Mouse (Mus musculus): ENCODE results near the gene Pphln1. TPM values are rescaled to one million over a fixed set of nuclear protein-coding genes. Genes with fewer than 3 reads are reported as not detected.
A peak's percentile ranks its signal among the peaks of the same experiment; 100 is the strongest.

Gene Pphln1
- polyA plus RNA-seq, 1 experiment from 2014 or later = 22.3 TPM

GRCm38 (mm10) chr15:93448862-93449261, 50.7 kb downstream of the Pphln1 start:
- no peaks in the 10 kb centered on the region; the same call in 1 of the 2 replicates for H3K4me1 ChIP-seq (ENCODE audit: insufficient read depth, low read depth, low read length)
- TF ChIP-seq EP300 (IDR thresholded peaks at IDR 0.05) = no peak
- no peak for TF ChIP-seq CTCF (IDR thresholded peaks at IDR 0.05)
- peak; percentile 78 for ATAC-seq
- H3K27ac ChIP-seq (ENCODE audit: low read length) = no peak overlapping the region
- no peaks in the 10 kb centered on the region for H3K27me3 ChIP-seq (replicated peaks; ENCODE audit: insufficient read depth, low read length)
- no peak overlapping the region for H3K9ac ChIP-seq (replicated peaks; ENCODE audit: low read depth)
- H3K4me2 ChIP-seq (replicated peaks; ENCODE audit: low read depth, low read length) = no peak overlapping the region
- no peaks in the 10 kb centered on the region for H3K9me3 ChIP-seq (ENCODE audit: low read length)
- no peaks in the 10 kb centered on the region for H3K36me3 ChIP-seq (ENCODE audit: insufficient read depth, low read length)
- DNase-seq (ENCODE audit: low spot score) = peak; percentile 29
- no peak overlapping the region for H3K4me3 ChIP-seq (ENCODE audit: low read depth, low read length)
- 59% methylated on average over 3 of the region's 3 CpGs for WGBS

- TF ChIP-seq EP300 (IDR thresholded peaks at IDR 0.05) = no peak
- TF ChIP-seq CTCF (IDR thresholded peaks at IDR 0.05) = no peak
- Histone ChIP-seq H3K4me3 (ENCODE audit: low read depth, low read length) (no peak overlapping the region), H3K9me3 (ENCODE audit: low read length) (no peaks in the 10 kb centered on the region), H3K4me1 (ENCODE audit: insufficient read depth, low read depth, low read length) (no peaks in the 10 kb centered on the region; the same call in 1 of the 2 replicates), H3K36me3 (ENCODE audit: insufficient read depth, low read length) (no peaks in the 10 kb centered on the region), H3K9ac (replicated peaks; ENCODE audit: low read depth) (no peak overlapping the region), H3K27ac (ENCODE audit: low read length) (no peak overlapping the region), H3K4me2 (replicated peaks; ENCODE audit: low read depth, low read length) (no peak overlapping the region), H3K27me3 (replicated peaks; ENCODE audit: insufficient read depth, low read length) (no peaks in the 10 kb centered on the region)
- WGBS = 71% methylated on average over 1 of the region's 1 CpGs
- ATAC-seq (no peak), DNase-seq (ENCODE audit: low spot score) (no peak)
Observed at GRCm38 (mm10) chr15:93453296-93453695, 55.1 kb downstream of the Pphln1 start.

- Histone ChIP-seq H3K9ac (replicated peaks; ENCODE audit: low read depth) (no peak overlapping the region; the same call in 1 of the 2 replicates), H3K36me3 (ENCODE audit: insufficient read depth, low read length) (no peaks in the 10 kb centered on the region; the same call in 1 of the 2 replicates), H3K27me3 (replicated peaks; ENCODE audit: insufficient read depth, low read length) (no peaks in the 10 kb centered on the region), H3K9me3 (ENCODE audit: low read length) (no peaks in the 10 kb centered on the region), H3K4me3 (ENCODE audit: low read depth, low read length) (no peak overlapping the region), H3K4me2 (replicated peaks; ENCODE audit: low read depth, low read length) (no peak overlapping the region), H3K27ac (ENCODE audit: low read length) (no peak overlapping the region), H3K4me1 (ENCODE audit: insufficient read depth, low read depth, low read length) (no peaks in the 10 kb centered on the region)
- TF ChIP-seq EP300 (IDR thresholded peaks at IDR 0.05) = no peak
- TF ChIP-seq CTCF (IDR thresholded peaks at IDR 0.05) = peak; percentile 64
- ATAC-seq = no peak
- DNase-seq (ENCODE audit: low spot score) = no peak
Observed at GRCm38 (mm10) chr15:93456005-93456404, 57.9 kb downstream of the Pphln1 start.

- WGBS = 83% methylated on average over 5 of the region's 5 CpGs
- Histone ChIP-seq H3K4me3 (ENCODE audit: low read depth, low read length) (no peak overlapping the region), H3K4me1 (ENCODE audit: insufficient read depth, low read depth, low read length) (no peaks in the 10 kb centered on the region)
Observed at GRCm38 (mm10) chr15:93459422-93459821, 61.3 kb downstream of the Pphln1 start.

GRCm38 (mm10) chr15:93461066-93461465, 62.9 kb downstream of the Pphln1 start:
- Histone ChIP-seq H3K9ac (replicated peaks; ENCODE audit: low read depth) (no peak overlapping the region), H3K27me3 (replicated peaks; ENCODE audit: insufficient read depth, low read length) (no peaks in the 10 kb centered on the region), H3K27ac (ENCODE audit: low read length) (no peak overlapping the region), H3K4me3 (ENCODE audit: low read depth, low read length) (no peak overlapping the region), H3K36me3 (ENCODE audit: insufficient read depth, low read length) (no peaks in the 10 kb centered on the region; the same call in none of the 2 replicates), H3K4me2 (replicated peaks; ENCODE audit: low read depth, low read length) (no peak overlapping the region), H3K4me1 (ENCODE audit: insufficient read depth, low read depth, low read length) (no peaks in the 10 kb centered on the region), H3K9me3 (ENCODE audit: low read length) (no peaks in the 10 kb centered on the region)
- TF ChIP-seq CTCF (IDR thresholded peaks at IDR 0.05) = no peak
- TF ChIP-seq EP300 (IDR thresholded peaks at IDR 0.05) = no peak
- 97% methylated on average over 23 of the region's 23 CpGs for WGBS
- ATAC-seq (no peak), DNase-seq (ENCODE audit: low spot score) (no peak)

More at GRCm38 (mm10) chr15:93459422-93459821, 61.3 kb downstream of the Pphln1 start:
- ATAC-seq (no peak), DNase-seq (ENCODE audit: low spot score) (no peak)
- H3K27me3 ChIP-seq (replicated peaks; ENCODE audit: insufficient read depth, low read length) = no peaks in the 10 kb centered on the region
- H3K4me2 ChIP-seq (replicated peaks; ENCODE audit: low read depth, low read length) = no peak overlapping the region
- no peak overlapping the region for H3K9ac ChIP-seq (replicated peaks; ENCODE audit: low read depth)
- no peak overlapping the region for H3K27ac ChIP-seq (ENCODE audit: low read length)
- H3K9me3 ChIP-seq (ENCODE audit: low read length) = no peaks in the 10 kb centered on the region
- H3K36me3 ChIP-seq (ENCODE audit: insufficient read depth, low read length) = no peaks in the 10 kb centered on the region; the same call in 1 of the 2 replicates
- no peak for TF ChIP-seq CTCF (IDR thresholded peaks at IDR 0.05)
- TF ChIP-seq EP300 (IDR thresholded peaks at IDR 0.05) = no peak

GRCm38 (mm10) chr15:93471651-93472050, 73.5 kb downstream of the Pphln1 start:
- Histone ChIP-seq H3K4me3 (ENCODE audit: low read depth, low read length) (no peak overlapping the region), H3K4me1 (ENCODE audit: insufficient read depth, low read depth, low read length) (no peaks in the 10 kb centered on the region), H3K4me2 (replicated peaks; ENCODE audit: low read depth, low read length) (no peak overlapping the region), H3K27ac (ENCODE audit: low read length) (no peak overlapping the region), H3K9ac (replicated peaks; ENCODE audit: low read depth) (no peak overlapping the region), H3K36me3 (ENCODE audit: insufficient read depth, low read length) (no peaks in the 10 kb centered on the region), H3K27me3 (replicated peaks; ENCODE audit: insufficient read depth, low read length) (no peaks in the 10 kb centered on the region), H3K9me3 (ENCODE audit: low read length) (no peaks in the 10 kb centered on the region)
- TF ChIP-seq EP300 (IDR thresholded peaks at IDR 0.05) (no peak), CTCF (IDR thresholded peaks at IDR 0.05) (no peak)
- ATAC-seq (no peak), DNase-seq (ENCODE audit: low spot score) (no peak)
- WGBS = 85% methylated on average over 12 of the region's 12 CpGs

GRCm38 (mm10) chr15:93472089-93472488, 73.9 kb downstream of the Pphln1 start:
- Histone ChIP-seq H3K9ac (replicated peaks; ENCODE audit: low read depth) (no peak overlapping the region), H3K4me2 (replicated peaks; ENCODE audit: low read depth, low read length) (no peak overlapping the region), H3K9me3 (ENCODE audit: low read length) (no peaks in the 10 kb centered on the region), H3K4me1 (ENCODE audit: insufficient read depth, low read depth, low read length) (no peaks in the 10 kb centered on the region), H3K27ac (ENCODE audit: low read length) (no peak overlapping the region), H3K36me3 (ENCODE audit: insufficient read depth, low read length) (no peaks in the 10 kb centered on the region), H3K27me3 (replicated peaks; ENCODE audit: insufficient read depth, low read length) (no peaks in the 10 kb centered on the region), H3K4me3 (ENCODE audit: low read depth, low read length) (no peak overlapping the region)
- DNase-seq (ENCODE audit: low spot score) = no peak
- 73% methylated on average over 1 of the region's 1 CpGs for WGBS
- no peak for ATAC-seq
- TF ChIP-seq EP300 (IDR thresholded peaks at IDR 0.05) = no peak
- peak; percentile 32 for TF ChIP-seq CTCF (IDR thresholded peaks at IDR 0.05)
